In the genomic region with DNA sequence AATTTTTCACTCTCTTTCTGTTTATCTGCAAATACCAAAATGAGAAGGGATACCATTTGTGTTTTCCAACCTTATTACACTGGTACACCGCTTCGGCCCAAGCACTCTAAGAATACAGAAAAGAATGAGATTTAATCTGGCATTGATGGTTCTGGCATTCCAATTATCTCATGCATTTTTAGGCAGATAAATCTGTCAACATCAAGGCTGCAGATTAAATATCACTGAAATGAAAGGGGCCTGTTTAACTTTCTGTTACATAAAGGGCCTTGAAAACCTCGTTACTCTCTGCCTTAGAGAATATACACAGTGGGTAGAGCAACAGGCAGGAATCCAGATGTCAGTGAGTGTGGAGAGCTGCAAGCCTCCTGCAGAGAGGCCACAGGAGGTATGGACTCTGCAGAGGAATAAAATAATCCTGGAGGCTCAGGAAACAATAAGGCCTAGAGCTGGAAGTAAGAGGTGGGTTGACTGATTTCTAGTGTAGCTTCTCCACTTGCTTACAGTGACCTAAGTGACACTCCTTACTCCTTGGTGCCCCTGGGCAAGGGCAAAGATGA, we compare ENCODE assay signal across 23 mouse cellular contexts.
DNase-seq lines count a peak whose midpoint lies in the region; ATAC-seq lines count a peak whose summit lies in the region.
"Had no signal": no experiment of that assay in that cellular context is flagged by ENCODE, and none has a peak within 500 bp of the region (broad histone marks: within the 10 kb centered on the region; RNA-seq: fewer than 3 reads in every experiment).

No protein-coding gene starts in this region.

- H3K9ac ChIP-seq in embryonic facial prominence, embryonic 14.5 days (ENCODE audit: low read depth, low read length): no peak overlapping the region
- H3K9ac ChIP-seq in heart, embryonic 13.5 days: no peak overlapping the region
- H3K9ac ChIP-seq: embryonic facial prominence, embryonic 13.5 days; forebrain, embryonic 15.5 days; hindbrain, embryonic 13.5 days had no signal

- H3K27ac ChIP-seq in embryonic facial prominence, embryonic 14.5 days (replicated peaks; ENCODE audit: low read depth, low read length): no peak overlapping the region
- H3K27ac ChIP-seq in embryonic facial prominence, embryonic 10.5 days (replicated peaks): no peak overlapping the region
- H3K27ac ChIP-seq in heart, embryonic 13.5 days (replicated peaks): 0 out of 2 replicates have a peak overlapping the region, but pooled peaks have one; percentile 36
- H3K27ac ChIP-seq: embryonic facial prominence, embryonic 13.5 days; forebrain, embryonic 15.5 days; hindbrain, embryonic 13.5 days; hindbrain, postnatal 0 days had no signal

- peak; percentile 65 to 87 for DNase-seq in adrenal gland, adult (ENCODE audit: inconsistent age in 2 of 2, low spot score in 1 of 2)
- DNase-seq in adrenal gland, adult 18-20 months (ENCODE audit: low spot score in 2 of 2): no peak
- peak; percentile 19 for DNase-seq in embryonic facial prominence, embryonic 14.5 days (ENCODE audit: low spot score)
- DNase-seq in embryonic facial prominence, embryonic 10.5 days (ENCODE audit: low spot score): no peak
- no peak for DNase-seq in heart, adult 8-10 months (ENCODE audit: low spot score)
- DNase-seq in urinary bladder, adult 18-20 months (ENCODE audit: low spot score in 2 of 2): no peak
- DNase-seq: B cell, adult 2 months; cerebellum, adult 11-12 months; cerebellum, adult 9-10 months; cerebellum, postnatal 25 days; gastrocnemius, postnatal 36 days; heart, adult 18-20 months; heart, postnatal 14 days; kidney, adult 11 months; kidney, adult 9 months had no signal

- no peak overlapping the region for H3K4me3 ChIP-seq in embryonic facial prominence, embryonic 14.5 days (ENCODE audit: low read depth, low read length)
- no peak overlapping the region for H3K4me3 ChIP-seq in embryonic facial prominence, embryonic 10.5 days
- H3K4me3 ChIP-seq in heart, embryonic 13.5 days: no peak overlapping the region
- H3K4me3 ChIP-seq: embryonic facial prominence, embryonic 13.5 days; forebrain, embryonic 15.5 days; hindbrain, embryonic 13.5 days had no signal

- H3K4me1 ChIP-seq in embryonic facial prominence, embryonic 14.5 days (ENCODE audit: control insufficient read depth, insufficient read depth, low read length): no peaks in the 10 kb centered on the region
- H3K4me1 ChIP-seq in embryonic facial prominence, embryonic 10.5 days: 0 out of 2 replicates have a peak, but pooled peaks cover 6% of the 10 kb centered on the region
- peaks cover 11% of the 10 kb centered on the region; the same call in 1 of the 2 replicates for H3K4me1 ChIP-seq in heart, embryonic 13.5 days
- H3K4me1 ChIP-seq: embryonic facial prominence, embryonic 13.5 days; forebrain, embryonic 15.5 days had no signal

- no peaks in the 10 kb centered on the region for H3K9me3 ChIP-seq in embryonic facial prominence, embryonic 14.5 days (ENCODE audit: control insufficient read depth, low read length)
- H3K9me3 ChIP-seq in embryonic facial prominence, embryonic 10.5 days: no peaks in the 10 kb centered on the region
- no peaks in the 10 kb centered on the region for H3K9me3 ChIP-seq in heart, embryonic 13.5 days
- H3K9me3 ChIP-seq: embryonic facial prominence, embryonic 13.5 days; forebrain, embryonic 15.5 days; G1E; hindbrain, embryonic 13.5 days had no signal

- no peaks in the 10 kb centered on the region for H3K27me3 ChIP-seq in embryonic facial prominence, embryonic 14.5 days (replicated peaks; ENCODE audit: control insufficient read depth, insufficient read depth, low read length)
- no peaks in the 10 kb centered on the region for H3K27me3 ChIP-seq in embryonic facial prominence, embryonic 10.5 days (replicated peaks; ENCODE audit: low read depth, poor library complexity, severe bottlenecking)
- no peaks in the 10 kb centered on the region for H3K27me3 ChIP-seq in heart, embryonic 13.5 days (replicated peaks)
- H3K27me3 ChIP-seq: embryonic facial prominence, embryonic 13.5 days; forebrain, embryonic 15.5 days; hindbrain, embryonic 13.5 days had no signal

- H3K4me2 ChIP-seq in embryonic facial prominence, embryonic 14.5 days (ENCODE audit: low read depth, low read length): no peak overlapping the region
- H3K4me2 ChIP-seq in heart, embryonic 13.5 days: no peak overlapping the region
- H3K4me2 ChIP-seq: embryonic facial prominence, embryonic 13.5 days; forebrain, embryonic 15.5 days; hindbrain, embryonic 13.5 days had no signal

- H3K36me3 ChIP-seq in embryonic facial prominence, embryonic 14.5 days (ENCODE audit: control insufficient read depth, insufficient read depth, low read length): peaks cover 59% of the 10 kb centered on the region
- H3K36me3 ChIP-seq in embryonic facial prominence, embryonic 10.5 days (replicated peaks): peaks cover 89% of the 10 kb centered on the region
- peaks cover 71% of the 10 kb centered on the region for H3K36me3 ChIP-seq in heart, embryonic 13.5 days

- no peak for ATAC-seq in embryonic facial prominence, embryonic 14.5 days (ENCODE audit: low read depth)
- no peak for ATAC-seq in heart, embryonic 13.5 days (ENCODE audit: extremely low read depth, insufficient number of reproducible peaks, low FRiP score, low TSS enrichment)
- ATAC-seq: activated CD4-positive, CD25-positive, alpha-beta regulatory T cell, adult 4 months; CD4-positive, CD25-positive, alpha-beta regulatory T cell, adult 4 months; forebrain, embryonic 15.5 days; hindbrain, postnatal 0 days had no signal

- 59% methylated on average over 3 of the region's 3 CpGs for WGBS in embryonic facial prominence, embryonic 14.5 days
- WGBS in embryonic facial prominence, embryonic 10.5 days: 75% methylated on average over 3 of the region's 3 CpGs
- WGBS in heart, embryonic 13.5 days: 53% methylated on average over 3 of the region's 3 CpGs

Comparison
In these comparisons a context has a peak if more than half of its experiments do, and no peak if none do; other contexts are left out.
1. DNase-seq: peak in adrenal gland, adult (2 of 2) and embryonic facial prominence, embryonic 14.5 days (single experiment); none in adrenal gland, adult 18-20 months (0 of 2), embryonic facial prominence, embryonic 10.5 days (single experiment), heart, adult 8-10 months (single experiment) and urinary bladder, adult 18-20 months (0 of 2).